Mouse (Mus musculus): ENCODE measurements around the gene Kcnj9.

Gene Kcnj9

GRCm38 (mm10) chr1:172292880-172293279 lies 36.2 kb downstream of the Kcnj9 start:
- DNase-seq (ENCODE audit: low spot score in 2 of 2), result no peak

GRCm38 (mm10) chr1:172289617-172289946 lies 39.5 kb downstream of the Kcnj9 start:
- DNase-seq (ENCODE audit: low spot score in 2 of 2), result no peak

GRCm38 (mm10) chr1:172288900-172289616 lies 40.1 kb downstream of the Kcnj9 start:
- no peak for DNase-seq (ENCODE audit: low spot score in 2 of 2)

GRCm38 (mm10) chr1:172286740-172287139 lies 42.4 kb downstream of the Kcnj9 start:
- DNase-seq (ENCODE audit: low spot score in 2 of 2), result no peak

GRCm38 (mm10) chr1:172284221-172284620 lies 44.9 kb downstream of the Kcnj9 start:
- DNase-seq (ENCODE audit: low spot score in 2 of 2), result no peak

- no peak for DNase-seq (ENCODE audit: low spot score in 2 of 2)
These were observed 46.0 kb downstream of the Kcnj9 start for GRCm38 (mm10) chr1:172283073-172283472.

- DNase-seq (ENCODE audit: low spot score in 2 of 2), result peak in 1 of 2 experiments; percentile 49
These were observed 47.4 kb downstream of the Kcnj9 start for GRCm38 (mm10) chr1:172281522-172282254.

GRCm38 (mm10) chr1:172279768-172280509 lies 49.2 kb downstream of the Kcnj9 start:
- DNase-seq (ENCODE audit: low spot score in 2 of 2), result no peak

GRCm38 (mm10) chr1:172278328-172278727 lies 50.8 kb downstream of the Kcnj9 start:
- no peak for DNase-seq (ENCODE audit: low spot score in 2 of 2)

GRCm38 (mm10) chr1:172277172-172277571 lies 51.9 kb downstream of the Kcnj9 start:
- DNase-seq (ENCODE audit: low spot score in 2 of 2), result no peak

- no peak for DNase-seq (ENCODE audit: low spot score in 2 of 2)
These were observed 54.6 kb downstream of the Kcnj9 start for GRCm38 (mm10) chr1:172274547-172274946.

GRCm38 (mm10) chr1:172274116-172274515 lies 55.0 kb downstream of the Kcnj9 start:
- no peak for DNase-seq (ENCODE audit: low spot score in 2 of 2)

GRCm38 (mm10) chr1:172273386-172273785 lies 55.7 kb downstream of the Kcnj9 start:
- DNase-seq (ENCODE audit: low spot score in 2 of 2), result no peak

- DNase-seq (ENCODE audit: low spot score in 2 of 2), result no peak
These were observed 57.4 kb downstream of the Kcnj9 start for GRCm38 (mm10) chr1:172271765-172272164.

GRCm38 (mm10) chr1:172271208-172271607 lies 57.9 kb downstream of the Kcnj9 start:
- DNase-seq (ENCODE audit: low spot score in 2 of 2), result no peak

Measured in urinary bladder, adult 18-20 months (tissue).